Mouse (Mus musculus) MEL (cell line): ENCODE data around the gene Sh3rf1. TPM values are rescaled to one million over a fixed set of nuclear protein-coding genes. Genes with fewer than 3 reads are reported as not detected.

Source experiments
- DNase-seq: peaks from one replicate; pipeline ENCODE4 v3.0.0; 2011; ENCODE audit warnings: low read depth, low spot score
- H3K27ac ChIP-seq: 2 replicates; pipeline ENCODE4 v1.5.1; 2012; ENCODE audit warnings: low read depth, mild to moderate bottlenecking, control low read depth, low read length, moderate library complexity; ENCODE audit not compliant: control insufficient read depth
- H3K27me3 ChIP-seq, 2 experiments: fragments of 150-350 bp in 1 of 2; sonication (generic) in 1 of 2; 2 replicates each; pipeline ENCODE4 v1.6.1; 2012; ENCODE audit warnings: low read length in 2 of 2, mild to moderate bottlenecking in 2 of 2, improper control_type of control experiment in 1 of 2, moderate library complexity in 1 of 2; ENCODE audit not compliant: insufficient read depth in 2 of 2, control insufficient read depth in 1 of 2
- H3K36me3 ChIP-seq, 2 experiments: 2 replicates each; pipeline ENCODE4 v1.6.1; 2012 to 2014; ENCODE audit warnings: low read length in 2 of 2, improper control_type of control experiment in 1 of 2, inconsistent platforms in 1 of 2, mild to moderate bottlenecking in 1 of 2; ENCODE audit not compliant: insufficient read depth in 2 of 2, control insufficient read depth in 1 of 2
- H3K4me1 ChIP-seq, 2 experiments: fragments of 150-350 bp in 1 of 2; sonication (generic) in 1 of 2; 2 replicates each; pipeline ENCODE4 v1.6.1; 2012; ENCODE audit warnings: low read length in 2 of 2, improper control_type of control experiment in 1 of 2, mild to moderate bottlenecking in 1 of 2; ENCODE audit not compliant: insufficient read depth in 2 of 2, control insufficient read depth in 1 of 2
- H3K4me3 ChIP-seq, 2 experiments: fragments of 150-350 bp in 1 of 2; sonication (generic) in 1 of 2; 2 replicates each; pipeline ENCODE4 v1.5.1; 2012; ENCODE audit warnings: low read depth in 2 of 2, low read length in 2 of 2, mild to moderate bottlenecking in 2 of 2, moderate library complexity in 2 of 2, control low read depth in 1 of 2, improper control_type of control experiment in 1 of 2; ENCODE audit not compliant: control insufficient read depth in 1 of 2, insufficient read depth in 1 of 2
- H3K79me2 ChIP-seq: 2 replicates; pipeline ENCODE4 v1.6.1; 2012; ENCODE audit warnings: mild to moderate bottlenecking, low read length, moderate library complexity; ENCODE audit not compliant: control insufficient read depth, poor library complexity, insufficient read depth
- H3K9ac ChIP-seq: 2 replicates; pipeline ENCODE4 v1.6.1; 2012; ENCODE audit warnings: low read depth, mild to moderate bottlenecking, control low read depth, low read length, moderate library complexity; ENCODE audit not compliant: control insufficient read depth, poor library complexity, severe bottlenecking
- H3K9me3 ChIP-seq: fragments of 150-350 bp; sonication (generic); replicated peaks from 2 replicates; pipeline ENCODE4 v1.6.1; 2012; ENCODE audit warnings: mild to moderate bottlenecking, low read length, improper control_type of control experiment, moderate library complexity; ENCODE audit not compliant: insufficient read depth
- CHD2 ChIP-seq: IDR thresholded peaks from 2 replicates; pipeline ENCODE4 v1.6.1; 2011; ENCODE audit warnings: low read length, improper control_type of control experiment
- ELF1 ChIP-seq: IDR thresholded peaks from 2 replicates; pipeline ENCODE4 v1.6.1; 2014; ENCODE audit warnings: low read depth, mild to moderate bottlenecking, inconsistent platforms, low read length, improper control_type of control experiment, moderate library complexity
- EP300 ChIP-seq, 2 experiments: IDR thresholded peaks; 2 replicates each; pipeline ENCODE4 v1.6.1; 2011; ENCODE audit warnings: improper control_type of control experiment in 2 of 2, low read length in 2 of 2, low read depth in 1 of 2, mild to moderate bottlenecking in 1 of 2
- ETS1 ChIP-seq: IDR thresholded peaks from 2 replicates; pipeline ENCODE4 v1.6.1; 2012; ENCODE audit warnings: low read depth, mild to moderate bottlenecking, inconsistent platforms, low read length, improper control_type of control experiment, moderate library complexity
- GABPA ChIP-seq: IDR thresholded peaks from 2 replicates; pipeline ENCODE4 v1.6.1; 2012; ENCODE audit warnings: low read depth, mild to moderate bottlenecking, inconsistent platforms, low read length, improper control_type of control experiment, moderate library complexity
- GATA1 ChIP-seq: IDR thresholded peaks from 2 replicates; pipeline ENCODE4 v1.6.1; 2011; ENCODE audit warnings: low read depth, low read length, improper control_type of control experiment
- JUND ChIP-seq: IDR thresholded peaks from 2 replicates; pipeline ENCODE4 v1.6.1; 2011; ENCODE audit warnings: low read depth, mild to moderate bottlenecking, improper control_type of control experiment, low read length
- MAFK ChIP-seq: IDR thresholded peaks from 2 replicates; pipeline ENCODE4 v1.6.1; 2011; ENCODE audit warnings: low read depth, mild to moderate bottlenecking, low read length, improper control_type of control experiment, borderline replicate concordance
- MAX ChIP-seq: IDR thresholded peaks from 2 replicates; pipeline ENCODE4 v1.6.1; 2011; ENCODE audit warnings: low read length, improper control_type of control experiment
- MXI1 ChIP-seq: IDR thresholded peaks from 2 replicates; pipeline ENCODE4 v1.6.1; 2011; ENCODE audit warnings: mild to moderate bottlenecking, low read depth, low read length, improper control_type of control experiment
- MYB ChIP-seq: IDR thresholded peaks from 2 replicates; pipeline ENCODE4 v1.6.1; 2011; ENCODE audit warnings: mild to moderate bottlenecking, low read depth, low read length, improper control_type of control experiment
- RCOR1 ChIP-seq: IDR thresholded peaks from 2 replicates; pipeline ENCODE4 v1.6.1; 2012; ENCODE audit warnings: low read depth, mild to moderate bottlenecking, inconsistent platforms, low read length, improper control_type of control experiment
- SIN3A ChIP-seq: IDR thresholded peaks from 2 replicates; pipeline ENCODE4 v1.6.1; 2012; ENCODE audit warnings: low read length, improper control_type of control experiment, inconsistent platforms
- TAL1 ChIP-seq: IDR thresholded peaks from 2 replicates; pipeline ENCODE4 v1.6.1; 2012; ENCODE audit warnings: mild to moderate bottlenecking, inconsistent platforms, low read length, moderate library complexity, mixed read lengths
- TCF12 ChIP-seq: IDR thresholded peaks from 2 replicates; pipeline ENCODE4 v1.6.1; 2014; ENCODE audit warnings: low read depth, mild to moderate bottlenecking, inconsistent platforms, low read length, improper control_type of control experiment, moderate library complexity
- ZMIZ1 ChIP-seq: IDR thresholded peaks from 2 replicates; pipeline ENCODE4 v1.6.1; 2012; ENCODE audit warnings: low read depth, mild to moderate bottlenecking, inconsistent platforms, low read length, improper control_type of control experiment, moderate library complexity
- ZNF384 ChIP-seq: IDR thresholded peaks from 2 replicates; pipeline ENCODE4 v1.6.1; 2012; ENCODE audit warnings: low read depth, mild to moderate bottlenecking, inconsistent platforms, low read length, improper control_type of control experiment
- polyA plus RNA-seq, 2 experiments: library from polyadenylated mRNA; stranded (reverse) in 1 of 2; unstranded in 1 of 2; fragments of >175 nt in 1 of 2; fragments of >200 nt in 1 of 2; gene quantifications; 2 replicates each; pipeline versions ENCODE4 v1.2.1 to v1.2.4; 2012; ENCODE audit warnings: low replicate concordance in 2 of 2, low read depth in 1 of 2; ENCODE audit not compliant: insufficient read length in 2 of 2, insufficient read depth in 1 of 2, missing spikeins in 1 of 2
- total RNA-seq: library from RNA; depleted of rRNA; stranded (reverse); fragments of 300-350 nt; gene quantifications from 2 replicates; pipeline ENCODE4 v1.2.3, GENCODE M21; 2012

Sh3rf1 gene
- total and polyA plus RNA-seq, 3 experiments: 1.5 to 5.9 TPM; not detected in 1

GRCm38 (mm10) chr8:61274602-61275462 is 51.2 kb downstream of the Sh3rf1 start:
- no peak overlapping the region; the same call in 1 of the 2 replicates for H3K27ac ChIP-seq
- no peaks in the 10 kb centered on the region for H3K79me2 ChIP-seq
- peaks cover 9 to 20% of the 10 kb centered on the region in 2 experiments for H3K4me1 ChIP-seq
- TF ChIP-seq JUND: no peak
- no peak for TF ChIP-seq GABPA
- no peak for TF ChIP-seq CHD2
- TF ChIP-seq ELF1: peak; percentile 59; the same call in 1 of the 2 replicates
- peak; percentile 28 to 66; a peak in 3 of 4 replicates for TF ChIP-seq EP300 (IDR thresholded peaks at IDR 0.05; ENCODE audit: low read depth in 1 of 2, low read length in 2 of 2)
- TF ChIP-seq ETS1: peak; percentile 46; the same call in 1 of the 2 replicates
- peak; percentile 53; the same call in 1 of the 2 replicates for TF ChIP-seq MYB
- TF ChIP-seq MAFK: no peak
- peak; percentile 81 for TF ChIP-seq GATA1
- peak; percentile 78 for TF ChIP-seq RCOR1
- TF ChIP-seq MAX: no peak
- peak; percentile 61; the same call in 1 of the 2 replicates for TF ChIP-seq TCF12
- peak; percentile 43; the same call in 1 of the 2 replicates for TF ChIP-seq SIN3A
- H3K9me3 ChIP-seq: no peaks in the 10 kb centered on the region
- H3K9ac ChIP-seq: no peak overlapping the region
- no peaks in the 10 kb centered on the region for H3K27me3 ChIP-seq
- DNase-seq: peak; percentile 84
- no peak overlapping the region; a peak in 1 of 4 replicates for H3K4me3 ChIP-seq
- H3K36me3 ChIP-seq: peaks cover 0 to 17% of the 10 kb centered on the region in 2 experiments; a peak in 2 of 4 replicates

DNA sequence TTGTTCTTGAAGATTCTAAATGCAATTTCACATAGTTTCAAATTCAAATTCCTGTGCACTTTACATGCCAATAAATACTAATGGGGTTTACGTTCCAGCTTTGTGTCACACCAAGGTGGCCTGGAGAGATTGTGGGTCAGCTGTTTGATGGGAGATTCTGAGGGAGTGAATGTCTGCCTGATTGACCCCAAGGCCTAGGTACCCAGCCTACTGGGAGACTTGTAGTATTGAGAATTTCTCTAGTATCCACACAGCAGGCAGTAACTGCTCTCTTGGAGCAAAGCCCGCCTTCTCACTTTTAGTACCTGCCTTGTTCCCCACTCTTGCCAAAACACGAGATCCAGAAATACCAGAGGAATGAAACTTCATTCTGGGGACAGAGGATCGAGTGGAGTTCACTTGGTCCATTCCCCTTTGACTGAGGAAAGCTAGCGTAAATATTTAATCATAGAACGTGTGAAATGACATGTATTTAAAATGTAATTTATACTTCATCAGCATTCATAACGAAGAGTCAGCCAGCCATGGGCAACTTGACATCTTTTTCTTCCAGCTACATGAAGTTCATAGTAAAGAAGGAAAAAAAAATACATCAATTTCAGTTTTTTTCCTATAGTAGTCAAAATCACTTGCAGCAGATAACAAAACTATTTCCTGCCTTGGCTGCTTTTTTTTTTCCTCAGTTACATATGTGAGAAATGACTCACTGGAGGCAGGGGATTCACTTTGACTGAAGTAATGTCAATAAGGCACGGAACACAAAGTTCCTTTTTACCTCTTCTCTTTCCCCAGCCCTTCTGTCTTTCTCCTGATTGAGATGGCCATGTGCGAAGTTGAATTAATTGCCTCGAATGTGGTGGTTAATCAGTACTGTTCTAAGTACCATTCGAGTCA is 52.0 kb downstream of the Sh3rf1 start:
- H3K36me3 ChIP-seq: peaks cover 0 to 17% of the 10 kb centered on the region in 2 experiments; a peak in 2 of 4 replicates
- H3K9ac ChIP-seq: no peak overlapping the region
- H3K27me3 ChIP-seq: no peaks in the 10 kb centered on the region
- no peak overlapping the region for H3K27ac ChIP-seq
- peak; percentile 34 for DNase-seq
- 0 out of 4 replicates have a peak, but pooled peaks of 1 of the 2 experiments have one; percentile 23 for TF ChIP-seq EP300 (IDR thresholded peaks at IDR 0.05; ENCODE audit: low read depth in 1 of 2, low read length in 2 of 2)
- TF ChIP-seq ZMIZ1: no peak
- no peak for TF ChIP-seq MXI1
- TF ChIP-seq TAL1: peak; percentile 31; the same call in 1 of the 2 replicates
- TF ChIP-seq ZNF384: peak; percentile 89
- H3K4me3 ChIP-seq: no peak overlapping the region
- H3K79me2 ChIP-seq: no peaks in the 10 kb centered on the region
- H3K9me3 ChIP-seq: no peaks in the 10 kb centered on the region
- H3K4me1 ChIP-seq: peaks cover 9 to 20% of the 10 kb centered on the region in 2 experiments
